Mouse (Mus musculus) liver, embryonic 12.5 days (tissue): ENCODE data around the gene Tmem121. TPM values are rescaled to one million over a fixed set of nuclear protein-coding genes. Genes with fewer than 3 reads are reported as not detected.

Source experiments
- ATAC-seq: fragments of 200-750 bp; cut with Nextera tagmentation; 2 replicates; pipeline ENCODE4 v1.8.0; 2017; ENCODE audit warnings: moderate number of reproducible peaks, mild to moderate bottlenecking, moderate library complexity
- H3K27ac ChIP-seq: fragments of 300-500 bp; sonication (generic); 2 replicates; pipeline ENCODE4 v1.5.1; 2016; ENCODE audit warnings: mild to moderate bottlenecking
- H3K27me3 ChIP-seq: fragments of 300-500 bp; sonication (generic); replicated peaks from 2 replicates; pipeline ENCODE4 v1.6.1; 2016; ENCODE audit warnings: mild to moderate bottlenecking, moderate library complexity
- H3K36me3 ChIP-seq: fragments of 300-500 bp; sonication (generic); 2 replicates; pipeline ENCODE4 v1.6.1; 2016; ENCODE audit warnings: mild to moderate bottlenecking, moderate library complexity
- H3K4me1 ChIP-seq: fragments of 300-500 bp; sonication (generic); 2 replicates; pipeline ENCODE4 v1.6.1; 2016
- H3K4me2 ChIP-seq: fragments of 300-500 bp; sonication (generic); 2 replicates; pipeline ENCODE4 v1.6.1; 2016; ENCODE audit warnings: mild to moderate bottlenecking, moderate library complexity
- H3K4me3 ChIP-seq: fragments of 300-500 bp; sonication (generic); 2 replicates; pipeline ENCODE4 v1.5.1; 2016; ENCODE audit warnings: mild to moderate bottlenecking, moderate library complexity
- H3K9ac ChIP-seq: fragments of 300-500 bp; sonication (generic); 2 replicates; pipeline ENCODE4 v1.6.1; 2016; ENCODE audit warnings: mild to moderate bottlenecking, moderate library complexity
- H3K9me3 ChIP-seq: fragments of 300-500 bp; sonication (generic); replicated peaks from 2 replicates; pipeline ENCODE4 v1.6.1; 2016; ENCODE audit warnings: mild to moderate bottlenecking, moderate library complexity
- WGBS: fragments of 180-500 bp; shearing (Covaris S2); methylation state at CpG from one replicate; pipeline ENCODE4 v1.1.7; 2016; ENCODE audit not compliant: insufficient replicate concordance; 5-methylcytosine and 5-hydroxymethylcytosine counted together
- polyA plus RNA-seq: library from polyadenylated mRNA; unstranded; fragments of >200 nt; fragmentation: Nextera tagmentation; extraction: Ambion mirVana; gene quantifications from 2 replicates; pipeline ENCODE4 v1.2.1, GENCODE M21; 2016

The Tmem121 gene
- polyA plus RNA-seq, 1 experiment from 2014 or later = 1.2 TPM

DNA sequence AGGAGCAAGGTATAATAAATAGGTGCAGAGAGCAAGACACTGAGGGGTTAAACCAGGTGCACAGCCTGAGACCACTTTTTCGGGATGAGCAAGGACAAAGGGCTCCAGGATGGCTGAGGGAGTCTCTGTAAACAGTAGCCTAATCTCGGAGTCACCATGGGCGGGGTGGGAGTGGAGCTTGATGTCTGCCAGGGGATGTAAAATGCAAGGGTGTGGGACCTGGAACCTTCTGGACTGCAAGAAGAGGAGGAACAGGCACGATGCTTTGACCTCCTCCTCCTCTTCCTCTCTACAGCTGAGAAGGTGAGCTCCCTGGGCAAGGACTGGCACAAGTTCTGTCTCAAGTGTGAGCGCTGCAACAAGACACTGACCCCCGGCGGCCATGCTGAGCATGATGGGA lies 42.6 kb upstream of the Tmem121 start:
- ATAC-seq = no peak
- H3K4me2 ChIP-seq = peak overlapping the region; percentile 40
- peak overlapping the region; percentile 4; the same call in 1 of the 2 replicates for H3K4me3 ChIP-seq
- 48% methylated on average over 7 of the region's 7 CpGs for WGBS
- H3K9ac ChIP-seq = no peak overlapping the region
- H3K9me3 ChIP-seq = no peaks in the 10 kb centered on the region
- H3K4me1 ChIP-seq = peaks cover 80% of the 10 kb centered on the region
- H3K36me3 ChIP-seq = peaks cover 8% of the 10 kb centered on the region
- peak overlapping the region; percentile 23; the same call in 1 of the 2 replicates for H3K27ac ChIP-seq
- peaks cover 65% of the 10 kb centered on the region for H3K27me3 ChIP-seq

DNA sequence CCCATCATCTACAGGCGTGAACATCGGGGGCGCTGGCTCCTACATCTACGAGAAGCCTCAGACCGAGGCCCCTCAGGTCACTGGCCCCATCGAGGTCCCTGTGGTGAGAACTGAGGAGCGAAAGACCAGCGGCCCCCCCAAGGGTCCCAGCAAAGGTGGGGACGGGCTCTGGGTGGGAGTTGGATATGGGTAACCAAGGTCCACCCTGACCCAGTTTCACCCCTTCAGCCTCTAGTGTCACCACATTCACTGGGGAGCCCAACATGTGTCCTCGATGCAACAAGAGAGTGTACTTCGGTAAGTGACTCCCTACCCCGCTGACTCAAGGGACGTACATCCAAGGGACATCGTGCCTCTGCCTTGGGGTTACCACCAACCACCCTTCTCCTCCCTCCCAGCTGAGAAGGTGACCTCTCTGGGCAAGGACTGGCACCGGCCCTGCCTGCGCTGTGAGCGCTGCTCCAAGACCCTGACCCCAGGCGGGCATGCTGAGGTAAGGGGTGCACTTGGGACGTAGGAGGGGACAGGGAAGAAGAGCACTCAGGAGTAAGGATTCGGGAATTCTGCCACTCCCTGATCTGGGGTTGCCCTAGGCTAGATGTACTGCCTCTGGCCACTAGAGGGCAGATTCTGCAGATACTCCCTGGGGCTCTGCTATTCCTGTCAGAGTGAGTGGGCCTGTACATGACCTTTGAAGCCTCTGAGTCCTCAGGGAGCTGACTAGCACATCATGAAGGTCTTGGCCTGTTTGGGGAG lies 41.6 kb upstream of the Tmem121 start:
- Histone ChIP-seq H3K9me3 (no peaks in the 10 kb centered on the region), H3K9ac (no peak overlapping the region), H3K4me2 (no peak overlapping the region), H3K4me1 (peaks cover 86% of the 10 kb centered on the region), H3K36me3 (no peaks in the 10 kb centered on the region; the same call in 1 of the 2 replicates), H3K4me3 (no peak overlapping the region), H3K27ac (no peak overlapping the region), H3K27me3 (peaks cover 75% of the 10 kb centered on the region)
- ATAC-seq = no peak
- WGBS = 69% methylated on average over 20 of the region's 20 CpGs

DNA sequence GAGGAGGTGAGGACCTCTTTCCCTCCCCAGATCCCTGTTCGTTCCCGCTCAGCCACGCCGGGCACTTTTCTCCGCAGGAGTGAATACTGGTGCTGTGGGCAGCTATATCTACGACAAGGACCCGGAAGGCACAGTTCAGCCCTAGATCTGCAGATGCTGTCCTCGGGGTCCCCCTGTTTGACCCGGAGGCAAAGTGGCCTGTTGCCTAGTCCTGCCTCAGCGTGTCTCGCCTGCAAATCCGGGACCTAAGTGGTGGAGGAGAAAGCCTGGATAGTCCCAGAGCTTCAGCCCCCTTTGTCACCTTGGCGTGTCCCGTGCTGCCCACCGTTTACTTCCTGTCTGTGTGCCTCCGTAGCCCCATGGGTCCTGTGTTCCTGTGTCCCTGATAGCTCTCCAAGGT lies 40.8 kb upstream of the Tmem121 start:
- Histone ChIP-seq H3K27me3 (peaks cover 82% of the 10 kb centered on the region), H3K27ac (no peak overlapping the region), H3K36me3 (no peaks in the 10 kb centered on the region; the same call in 1 of the 2 replicates), H3K4me3 (no peak overlapping the region), H3K4me1 (peaks cover 83% of the 10 kb centered on the region), H3K9ac (no peak overlapping the region), H3K9me3 (no peaks in the 10 kb centered on the region), H3K4me2 (no peak overlapping the region)
- no peak for ATAC-seq
- 77% methylated on average over 16 of the region's 16 CpGs for WGBS

DNA sequence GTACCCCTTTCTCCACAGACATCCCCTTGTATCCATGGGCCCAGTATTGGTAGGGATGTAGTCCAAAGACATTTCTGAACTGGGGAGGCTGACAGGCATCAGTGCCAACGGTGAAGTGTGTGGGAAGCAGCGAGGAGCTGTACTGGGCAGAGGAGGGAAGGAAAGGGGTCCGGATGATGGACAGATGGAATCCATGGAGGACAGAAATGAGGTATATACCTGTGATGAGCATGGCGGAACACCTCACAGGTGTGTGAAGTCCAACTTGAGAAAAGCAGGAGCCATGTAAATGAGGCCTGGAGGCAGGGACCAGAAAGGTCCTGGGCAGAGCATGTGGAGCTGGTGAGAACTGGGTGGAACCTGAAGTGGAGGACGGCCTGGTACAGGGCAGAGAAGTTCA lies 40.1 kb upstream of the Tmem121 start:
- H3K9me3 ChIP-seq = no peaks in the 10 kb centered on the region
- H3K27me3 ChIP-seq = peaks cover 82% of the 10 kb centered on the region
- H3K9ac ChIP-seq = no peak overlapping the region
- ATAC-seq = no peak
- 71% methylated on average over 5 of the region's 5 CpGs for WGBS
- no peak overlapping the region for H3K4me2 ChIP-seq
- H3K36me3 ChIP-seq = no peaks in the 10 kb centered on the region; the same call in 1 of the 2 replicates
- H3K4me3 ChIP-seq = no peak overlapping the region
- peaks cover 80% of the 10 kb centered on the region for H3K4me1 ChIP-seq
- no peak overlapping the region for H3K27ac ChIP-seq

DNA sequence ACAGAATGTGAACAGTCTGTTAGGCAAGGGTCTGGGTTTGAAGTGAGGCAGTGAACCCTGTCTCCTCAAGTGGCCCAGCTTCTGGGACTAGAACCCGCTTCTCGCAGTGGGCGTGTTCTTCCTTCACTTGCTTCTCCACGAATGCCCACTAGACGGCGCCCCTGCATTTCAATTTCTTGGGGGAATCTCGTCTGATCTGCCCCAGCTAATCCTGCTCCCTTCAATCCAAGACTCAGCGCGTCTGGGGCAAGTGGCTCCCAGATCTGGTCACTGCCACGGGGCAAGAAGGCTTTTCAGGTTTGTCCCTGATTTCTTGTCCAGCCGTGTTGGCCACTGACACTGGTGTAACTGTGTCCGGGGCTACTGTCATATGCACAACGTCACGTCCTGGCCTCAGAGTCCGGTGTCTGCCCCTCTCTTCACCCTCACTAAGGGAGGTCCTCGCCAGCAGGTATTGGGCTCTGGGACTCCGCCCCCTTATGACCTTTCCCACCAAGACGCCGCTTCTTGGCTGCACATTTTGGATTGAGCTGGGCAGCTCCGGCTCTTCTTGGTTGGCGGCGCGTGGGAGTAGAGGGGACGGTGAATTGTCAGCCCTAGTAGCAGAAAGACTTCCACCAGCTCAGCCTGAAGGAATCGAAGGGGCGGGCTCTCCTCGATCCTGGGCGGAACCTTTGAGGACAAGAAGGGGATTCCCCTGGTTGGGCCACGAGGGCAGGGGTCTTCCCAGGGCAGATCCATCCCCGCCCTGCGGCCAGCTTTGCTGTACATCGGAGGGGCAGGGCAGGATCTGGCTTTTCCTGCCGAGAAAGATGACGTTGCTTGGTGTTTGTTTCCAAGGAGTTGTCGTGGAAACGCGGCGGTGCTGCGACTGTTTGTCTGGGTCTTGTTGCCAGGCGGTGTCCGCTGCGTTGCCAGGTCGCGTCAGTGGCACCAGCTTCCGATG lies 39.3 kb upstream of the Tmem121 start, which contains the start of gene Crip1:
Gene Crip1, plus strand, starts transcription at position 205 of the 946 bp plus-strand sequence.
- Histone ChIP-seq H3K36me3 (no peaks in the 10 kb centered on the region; the same call in 1 of the 2 replicates), H3K4me3 (peak within 1 kb of the TSS; percentile 16; the same call in 1 of the 2 replicates), H3K4me1 (peaks cover 80% of the 10 kb centered on the region), H3K4me2 (peak within 1 kb of the TSS; percentile 45), H3K9me3 (no peaks in the 10 kb centered on the region), H3K27ac (no peak within 1 kb of the TSS), H3K9ac (0 out of 2 replicates have a peak within 1 kb of the TSS, but pooled peaks have one; percentile 5), H3K27me3 (peaks cover 82% of the 10 kb centered on the region)
- WGBS = 15% methylated on average over 45 of the region's 45 CpGs
- peak; percentile 8 for ATAC-seq

DNA sequence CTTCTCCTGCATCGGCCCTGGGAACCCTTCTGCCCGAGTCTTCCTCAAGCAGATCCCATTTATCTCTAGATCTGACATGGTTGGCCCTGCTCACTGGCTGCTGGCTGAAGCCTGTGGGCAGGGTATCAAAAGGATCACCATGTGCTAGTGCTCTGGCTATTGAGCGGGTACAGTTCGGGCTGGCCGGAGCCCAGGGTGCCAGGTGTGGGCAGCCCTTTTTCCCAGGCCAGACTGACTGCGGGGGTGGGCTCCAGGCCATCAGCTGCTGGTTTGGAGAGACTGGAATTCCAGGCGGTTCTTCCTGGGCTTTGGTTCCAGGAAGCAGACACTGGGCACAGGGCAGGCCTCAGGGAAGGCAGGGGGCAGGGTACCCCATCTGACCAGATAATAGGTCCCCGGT lies 38.2 kb upstream of the Tmem121 start:
- no peak overlapping the region for H3K9ac ChIP-seq
- WGBS = 67% methylated on average over 8 of the region's 8 CpGs
- peaks cover 80% of the 10 kb centered on the region for H3K4me1 ChIP-seq
- no peaks in the 10 kb centered on the region; the same call in 1 of the 2 replicates for H3K36me3 ChIP-seq
- no peaks in the 10 kb centered on the region for H3K9me3 ChIP-seq
- ATAC-seq = no peak
- H3K4me2 ChIP-seq = no peak overlapping the region
- H3K4me3 ChIP-seq = no peak overlapping the region
- H3K27ac ChIP-seq = no peak overlapping the region
- H3K27me3 ChIP-seq = peaks cover 82% of the 10 kb centered on the region

DNA sequence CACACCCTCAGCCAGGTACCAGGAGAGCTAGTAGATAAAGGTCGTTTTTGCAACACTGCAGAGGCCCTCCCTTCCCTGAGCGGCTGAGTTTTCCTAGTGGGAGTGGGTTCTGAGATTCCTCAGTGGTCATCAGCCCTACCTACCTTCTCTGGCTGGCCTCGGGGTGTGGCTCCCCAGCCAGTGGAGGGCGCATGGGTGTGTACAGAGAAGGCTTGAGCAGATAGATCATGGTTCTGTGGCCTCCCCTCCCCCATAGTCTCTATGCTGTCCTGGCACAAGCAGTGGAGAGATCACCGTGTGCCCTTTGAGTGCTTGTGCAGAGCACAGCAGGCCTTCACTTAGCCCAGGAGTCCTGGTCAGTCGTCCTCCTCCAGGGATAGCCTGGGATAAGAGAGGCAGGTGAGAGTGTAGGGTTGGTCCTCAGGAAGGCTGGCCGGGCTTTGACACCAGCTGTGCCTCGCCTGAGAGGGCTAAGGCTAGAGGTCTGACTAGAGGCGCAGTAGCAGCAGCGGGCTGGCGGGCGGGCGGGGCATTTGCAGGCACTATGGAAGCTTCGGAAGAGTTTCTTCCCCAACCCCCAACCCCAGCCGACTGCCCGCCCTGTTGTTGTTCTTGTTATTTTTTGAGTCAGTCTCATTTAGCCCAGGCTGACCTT lies 37.2 kb upstream of the Tmem121 start:
- H3K36me3 ChIP-seq = no peaks in the 10 kb centered on the region; the same call in 1 of the 2 replicates
- no peak overlapping the region for H3K4me3 ChIP-seq
- H3K4me1 ChIP-seq = peaks cover 77% of the 10 kb centered on the region
- 26% methylated on average over 16 of the region's 16 CpGs for WGBS
- no peaks in the 10 kb centered on the region for H3K9me3 ChIP-seq
- peak overlapping the region; percentile 20; the same call in 1 of the 2 replicates for H3K27ac ChIP-seq
- ATAC-seq = peak; percentile 36; the same call in 1 of the 2 replicates
- peak overlapping the region; percentile 35 for H3K4me2 ChIP-seq
- no peak overlapping the region; the same call in 1 of the 2 replicates for H3K9ac ChIP-seq
- H3K27me3 ChIP-seq = peaks cover 81% of the 10 kb centered on the region

DNA sequence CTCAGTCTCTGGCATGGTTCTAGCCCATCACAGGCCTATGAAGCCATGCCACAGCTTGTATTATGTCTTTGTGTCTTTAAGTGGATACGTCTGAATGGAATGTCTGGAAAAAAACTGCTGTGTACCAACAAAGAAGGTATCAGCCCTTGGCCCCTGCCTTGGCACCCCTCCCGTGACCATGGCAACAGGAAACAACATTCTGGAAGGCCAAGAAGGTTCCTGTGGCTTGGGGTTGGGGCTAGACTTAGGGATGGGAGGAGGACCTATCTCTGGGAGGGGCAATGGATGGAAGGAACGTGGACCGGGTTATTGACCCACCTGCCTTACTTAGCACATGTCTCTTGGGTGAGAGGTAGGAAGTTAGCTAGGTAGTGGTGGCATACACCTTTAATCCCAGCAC lies 36.4 kb upstream of the Tmem121 start:
- peaks cover 69% of the 10 kb centered on the region for H3K4me1 ChIP-seq
- H3K4me3 ChIP-seq = no peak overlapping the region
- no peaks in the 10 kb centered on the region for H3K9me3 ChIP-seq
- ATAC-seq = no peak
- no peak overlapping the region for H3K4me2 ChIP-seq
- H3K27ac ChIP-seq = no peak overlapping the region
- no peaks in the 10 kb centered on the region; the same call in 1 of the 2 replicates for H3K36me3 ChIP-seq
- H3K27me3 ChIP-seq = peaks cover 73% of the 10 kb centered on the region
- 67% methylated on average over 4 of the region's 4 CpGs for WGBS
- H3K9ac ChIP-seq = no peak overlapping the region

DNA sequence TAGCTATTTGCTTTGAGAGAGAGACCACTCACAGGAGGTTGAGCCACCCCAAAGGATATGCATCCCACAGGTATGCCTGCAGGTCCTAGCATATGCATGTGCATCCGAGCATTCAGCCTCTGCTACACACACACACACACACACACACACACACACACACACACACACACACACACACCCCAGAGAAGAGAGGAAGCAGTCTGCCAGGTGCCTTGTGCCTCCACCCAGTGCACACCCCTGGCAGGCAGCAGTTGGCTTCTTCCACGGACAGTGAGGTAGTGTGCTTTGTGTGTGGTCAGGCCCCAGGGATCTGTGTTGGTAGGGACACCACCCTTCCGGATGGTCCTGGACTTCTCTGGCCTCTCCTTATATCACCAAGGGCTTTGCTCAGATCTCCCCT lies 35.8 kb upstream of the Tmem121 start:
- peaks cover 74% of the 10 kb centered on the region for H3K4me1 ChIP-seq
- no peak overlapping the region for H3K27ac ChIP-seq
- H3K4me3 ChIP-seq = no peak overlapping the region
- no peak overlapping the region for H3K4me2 ChIP-seq
- H3K27me3 ChIP-seq = peaks cover 73% of the 10 kb centered on the region
- ATAC-seq = no peak
- WGBS = 67% methylated on average over 3 of the region's 3 CpGs
- no peaks in the 10 kb centered on the region for H3K9me3 ChIP-seq
- no peak overlapping the region for H3K9ac ChIP-seq
- no peaks in the 10 kb centered on the region; the same call in 1 of the 2 replicates for H3K36me3 ChIP-seq

DNA sequence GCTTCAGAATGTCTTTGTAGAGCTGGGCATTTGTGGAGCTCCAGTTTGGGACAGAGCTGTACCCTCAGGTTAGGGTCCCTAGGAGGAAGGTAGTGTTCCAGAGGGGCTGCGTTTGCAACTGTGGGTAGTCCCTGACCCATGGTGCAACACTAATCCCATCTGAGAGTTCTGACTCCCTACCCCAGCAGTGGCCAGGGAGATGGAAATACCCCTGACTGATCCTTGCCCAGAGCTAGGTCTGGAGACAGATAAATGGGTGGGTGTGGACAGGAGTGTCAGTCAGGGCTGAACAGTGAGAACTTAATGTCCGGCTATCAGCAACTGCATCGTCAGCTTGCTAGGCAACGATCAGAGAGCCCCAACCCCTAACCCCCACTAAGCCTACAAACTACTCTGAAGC lies 35.1 kb upstream of the Tmem121 start:
- Histone ChIP-seq H3K4me2 (peak overlapping the region; percentile 89; the same call in 1 of the 2 replicates), H3K27me3 (peaks cover 73% of the 10 kb centered on the region), H3K9me3 (no peaks in the 10 kb centered on the region), H3K9ac (no peak overlapping the region), H3K36me3 (no peaks in the 10 kb centered on the region), H3K27ac (no peak overlapping the region), H3K4me3 (no peak overlapping the region), H3K4me1 (peaks cover 81% of the 10 kb centered on the region)
- ATAC-seq = no peak
- 32% methylated on average over 4 of the region's 4 CpGs for WGBS

DNA sequence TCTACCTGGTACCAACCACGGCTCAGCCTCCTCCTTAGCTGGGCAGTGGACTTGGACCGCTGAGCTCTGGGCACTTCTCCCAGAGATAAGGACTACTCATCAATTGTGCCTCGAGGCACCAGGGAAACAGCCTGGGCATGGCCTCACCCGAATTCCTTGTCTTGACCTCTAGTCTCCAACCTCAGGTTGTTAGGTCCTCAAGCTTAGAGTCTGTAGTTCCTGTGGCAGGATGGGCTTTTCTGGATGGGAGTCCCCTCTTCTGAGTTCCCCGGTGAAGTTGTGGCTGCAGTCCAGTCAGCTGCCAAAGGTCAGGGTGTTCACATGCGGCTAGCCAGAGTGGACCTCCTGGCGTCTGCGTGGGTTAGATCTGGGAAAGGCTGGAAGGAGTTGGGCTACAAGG lies 34.7 kb upstream of the Tmem121 start:
- Histone ChIP-seq H3K4me3 (no peak overlapping the region), H3K9me3 (no peaks in the 10 kb centered on the region), H3K9ac (no peak overlapping the region), H3K4me2 (peak overlapping the region; percentile 89), H3K4me1 (peaks cover 77% of the 10 kb centered on the region), H3K27ac (no peak overlapping the region), H3K36me3 (no peaks in the 10 kb centered on the region), H3K27me3 (peaks cover 73% of the 10 kb centered on the region)
- no peak for ATAC-seq
- 48% methylated on average over 8 of the region's 8 CpGs for WGBS
